Mouse (Mus musculus) kidney, adult 2 months (tissue): ENCODE results near the gene Rcan3.

Source experiments
- CTCF ChIP-seq: fragments of 200-500 bp; conservative IDR thresholded peaks from 2 replicates; pipeline ENCODE4 v1.5.1; 2011; ENCODE audit warnings: low read depth, mild to moderate bottlenecking, control low read depth, low read length, moderate library complexity, mixed read lengths; ENCODE audit not compliant: insufficient read depth, insufficient read length
- POLR2A ChIP-seq: fragments of 200-500 bp; IDR thresholded peaks from one replicate; pipeline ENCODE4 v1.6.1; 2011; ENCODE audit warnings: low read depth, low read length, control low read depth

DNA sequence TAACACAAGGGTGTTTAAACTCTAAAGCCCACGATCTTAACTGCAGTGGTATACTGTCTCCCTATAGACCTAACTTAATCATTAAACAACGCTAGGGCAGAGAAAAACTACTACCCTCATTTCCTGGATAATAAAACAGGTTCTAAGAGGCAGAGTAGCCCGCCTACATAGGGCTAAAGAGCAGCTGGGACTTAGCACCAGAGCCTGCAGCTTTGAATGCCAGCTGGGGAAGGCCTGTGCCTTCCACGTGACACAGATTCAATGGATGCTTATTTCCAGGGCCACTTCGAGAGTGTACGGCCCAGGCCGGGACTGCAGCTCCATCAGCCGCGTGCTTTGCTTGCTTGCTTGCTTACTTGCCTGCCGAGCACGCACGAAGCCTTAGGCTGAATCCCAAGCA, 19.9 kb upstream of the Rcan3 start:
- no peak for TF ChIP-seq CTCF
- no peak for TF ChIP-seq POLR2A
